Mouse (Mus musculus) E14TG2a.4 (cell line): ENCODE data around the gene Prep.

Source experiments
- CTCF ChIP-seq: conservative IDR thresholded peaks from 2 replicates; pipeline ENCODE4 v1.5.1; 2014; ENCODE audit warnings: low read length
- NANOG ChIP-seq: IDR thresholded peaks from 2 replicates; pipeline ENCODE4 v1.6.1; 2014; ENCODE audit warnings: borderline replicate concordance, low read length, mixed read lengths

GRCm38 (mm10) chr10:45072339-45072738, 5.3 kb downstream of the Prep start:
- TF ChIP-seq CTCF (no peak), NANOG (peak; percentile 92)
